Mouse (Mus musculus) intestine, postnatal 0 days (tissue): ENCODE data around the gene Srxn1. TPM values are rescaled to one million over a fixed set of nuclear protein-coding genes. Genes with fewer than 3 reads are reported as not detected.

ENCODE experiments used
- ATAC-seq: fragments of 200-750 bp; cut with Nextera tagmentation; 2 replicates; pipeline ENCODE4 v1.8.0; 2017; ENCODE audit warnings: mild to moderate bottlenecking, moderate TSS enrichment, moderate library complexity
- H3K27ac ChIP-seq: fragments of 300-500 bp; sonication (generic); 2 replicates; pipeline ENCODE4 v1.5.1; 2014; ENCODE audit warnings: mild to moderate bottlenecking, low read depth, low read length, moderate library complexity
- H3K27me3 ChIP-seq: fragments of 300-500 bp; sonication (generic); replicated peaks from 2 replicates; pipeline ENCODE4 v1.6.1; 2014; ENCODE audit warnings: low read length, mixed read lengths; ENCODE audit not compliant: control insufficient read depth, insufficient read depth
- H3K36me3 ChIP-seq: fragments of 300-500 bp; sonication (generic); 2 replicates; pipeline ENCODE4 v1.6.1; 2014; ENCODE audit warnings: mild to moderate bottlenecking, moderate library complexity; ENCODE audit not compliant: control insufficient read depth, insufficient read depth
- H3K4me1 ChIP-seq: fragments of 300-500 bp; sonication (generic); replicated peaks from 2 replicates; pipeline ENCODE4 v1.6.1; 2014; ENCODE audit warnings: antibody characterized with exemption, low read length, mixed read lengths; ENCODE audit not compliant: control insufficient read depth, insufficient read depth
- H3K4me2 ChIP-seq: fragments of 300-500 bp; sonication (generic); replicated peaks from 2 replicates; pipeline ENCODE4 v1.6.1; 2014; ENCODE audit warnings: low read depth, mild to moderate bottlenecking, moderate library complexity
- H3K4me3 ChIP-seq: fragments of 300-500 bp; sonication (generic); 2 replicates; pipeline ENCODE4 v1.5.1; 2014; ENCODE audit warnings: low read depth, low read length
- H3K9ac ChIP-seq: fragments of 300-500 bp; sonication (generic); 2 replicates; pipeline ENCODE4 v1.6.1; 2014; ENCODE audit warnings: mild to moderate bottlenecking, low read depth, low read length
- H3K9me3 ChIP-seq: fragments of 300-500 bp; sonication (generic); 2 replicates; pipeline ENCODE4 v1.6.1; 2016; ENCODE audit warnings: mixed run types; ENCODE audit not compliant: control insufficient read depth
- CTCF ChIP-seq: sonication (generic); IDR thresholded peaks from 2 replicates; pipeline ENCODE4 v1.5.1; 2016; ENCODE audit warnings: low read depth, mild to moderate bottlenecking, control low read depth, antibody characterized with exemption, moderate library complexity
- WGBS: fragments of 180-500 bp; shearing (Covaris S2); extraction: QIAGEN DNeasy Blood & Tissue Kit; methylation state at CpG from one replicate; pipeline ENCODE4 v1.1.7; 2014; 5-methylcytosine and 5-hydroxymethylcytosine counted together
- polyA plus RNA-seq: library from polyadenylated mRNA; unstranded; fragments of >200 nt; fragmentation: Nextera tagmentation; extraction: Ambion mirVana; gene quantifications from 2 replicates; pipeline ENCODE4 v1.2.1, GENCODE M21; 2015

Gene Srxn1
- polyA plus RNA-seq, 1 experiment from 2014 or later, result 104 TPM

GRCm38 (mm10) chr2:152111920-152112319 lies 6.6 kb downstream of the Srxn1 start:
- TF ChIP-seq CTCF, result peak; percentile 100
- Histone ChIP-seq H3K9ac (no peak overlapping the region), H3K36me3 (peaks cover 17% of the 10 kb centered on the region; the same call in 1 of the 2 replicates), H3K4me3 (no peak overlapping the region), H3K27me3 (0 out of 2 replicates have a peak, but pooled peaks cover 6% of the 10 kb centered on the region), H3K4me2 (peak overlapping the region; percentile 6; the same call in 1 of the 2 replicates), H3K4me1 (no peaks in the 10 kb centered on the region; the same call in 1 of the 2 replicates), H3K9me3 (no peaks in the 10 kb centered on the region), H3K27ac (no peak overlapping the region)
- ATAC-seq, result peak; percentile 39
- WGBS, result 7% methylated on average over 7 of the region's 7 CpGs

- H3K36me3 ChIP-seq, result peaks cover 15% of the 10 kb centered on the region; the same call in 1 of the 2 replicates
- no peak for ATAC-seq
- H3K27ac ChIP-seq, result no peak overlapping the region
- no peak overlapping the region for H3K4me2 ChIP-seq
- H3K27me3 ChIP-seq, result 0 out of 2 replicates have a peak, but pooled peaks cover 6% of the 10 kb centered on the region
- no peaks in the 10 kb centered on the region; the same call in 1 of the 2 replicates for H3K4me1 ChIP-seq
- no peaks in the 10 kb centered on the region for H3K9me3 ChIP-seq
- no peak overlapping the region for H3K9ac ChIP-seq
- no peak overlapping the region for H3K4me3 ChIP-seq
- no peak for TF ChIP-seq CTCF
- WGBS, result 92% methylated on average over 5 of the region's 5 CpGs
These were observed 7.2 kb downstream of the Srxn1 start for GRCm38 (mm10) chr2:152112490-152112889.

- ATAC-seq, result no peak
- H3K9me3 ChIP-seq, result no peaks in the 10 kb centered on the region
- peaks cover 11% of the 10 kb centered on the region; the same call in 1 of the 2 replicates for H3K36me3 ChIP-seq
- TF ChIP-seq CTCF, result no peak
- H3K9ac ChIP-seq, result no peak overlapping the region
- H3K27me3 ChIP-seq, result 0 out of 2 replicates have a peak, but pooled peaks cover 6% of the 10 kb centered on the region
- WGBS, result 77% methylated on average over 10 of the region's 10 CpGs
- no peak overlapping the region for H3K4me2 ChIP-seq
- H3K4me3 ChIP-seq, result no peak overlapping the region
- no peaks in the 10 kb centered on the region; the same call in 1 of the 2 replicates for H3K4me1 ChIP-seq
- H3K27ac ChIP-seq, result no peak overlapping the region
These were observed 7.7 kb downstream of the Srxn1 start for GRCm38 (mm10) chr2:152112970-152113369.

GRCm38 (mm10) chr2:152114057-152114975 lies 9.0 kb downstream of the Srxn1 start:
- Histone ChIP-seq H3K9me3 (no peaks in the 10 kb centered on the region), H3K4me2 (peak overlapping the region; percentile 38), H3K27me3 (0 out of 2 replicates have a peak, but pooled peaks cover 6% of the 10 kb centered on the region), H3K36me3 (peaks cover 3% of the 10 kb centered on the region; the same call in 1 of the 2 replicates), H3K4me3 (no peak overlapping the region), H3K9ac (no peak overlapping the region), H3K4me1 (no peaks in the 10 kb centered on the region; the same call in 1 of the 2 replicates), H3K27ac (no peak overlapping the region)
- 19% methylated on average over 34 of the region's 36 CpGs for WGBS
- no peak for TF ChIP-seq CTCF
- ATAC-seq, result no peak

GRCm38 (mm10) chr2:152117694-152118093 lies 12.4 kb downstream of the Srxn1 start:
- ATAC-seq, result no peak
- no peak overlapping the region for H3K4me2 ChIP-seq
- no peak overlapping the region for H3K9ac ChIP-seq
- H3K9me3 ChIP-seq, result no peaks in the 10 kb centered on the region
- no peak overlapping the region for H3K27ac ChIP-seq
- no peak overlapping the region for H3K4me3 ChIP-seq
- WGBS, result 78% methylated on average over 7 of the region's 7 CpGs
- H3K36me3 ChIP-seq, result no peaks in the 10 kb centered on the region
- TF ChIP-seq CTCF, result no peak
- H3K27me3 ChIP-seq, result 0 out of 2 replicates have a peak, but pooled peaks cover 6% of the 10 kb centered on the region
- no peaks in the 10 kb centered on the region for H3K4me1 ChIP-seq

GRCm38 (mm10) chr2:152119228-152119865 lies 14.0 kb downstream of the Srxn1 start:
- no peaks in the 10 kb centered on the region for H3K4me1 ChIP-seq
- no peak overlapping the region for H3K9ac ChIP-seq
- H3K9me3 ChIP-seq, result no peaks in the 10 kb centered on the region
- no peak overlapping the region for H3K4me2 ChIP-seq
- H3K36me3 ChIP-seq, result no peaks in the 10 kb centered on the region
- 55% methylated on average over 6 of the region's 6 CpGs for WGBS
- TF ChIP-seq CTCF, result no peak
- H3K27ac ChIP-seq, result no peak overlapping the region
- H3K27me3 ChIP-seq, result 0 out of 2 replicates have a peak, but pooled peaks cover 6% of the 10 kb centered on the region
- H3K4me3 ChIP-seq, result no peak overlapping the region
- no peak for ATAC-seq
